Mouse (Mus musculus) lung, postnatal 36 days (tissue): Measurements from ENCODE around the gene Gm20388.

Experiments
- DNase-seq: peaks from one replicate; pipeline ENCODE4 v3.0.0; 2022; ENCODE audit warnings: mixed read lengths

The Gm20388 gene

DNA sequence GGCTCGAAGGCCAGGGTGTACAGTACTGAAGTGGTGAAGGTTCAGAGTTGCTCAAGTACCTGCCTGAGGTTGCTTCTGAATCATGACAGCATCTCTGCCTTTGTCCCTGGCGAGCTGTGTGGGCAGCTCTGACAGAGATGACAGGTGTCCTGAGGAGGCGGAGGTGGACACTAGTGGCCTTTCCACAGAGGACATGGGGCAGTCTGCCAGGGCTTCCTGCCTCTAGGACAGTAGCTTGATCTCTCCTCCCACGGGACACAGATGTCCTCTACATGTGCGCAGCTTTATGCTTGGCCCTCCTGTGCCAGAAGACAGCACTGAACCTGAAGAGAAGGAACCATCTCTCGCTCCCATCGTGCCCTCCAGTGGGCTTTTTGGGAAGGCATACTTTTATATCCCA, 222.5 kb downstream of the Gm20388 start:
- DNase-seq = no peak

DNA sequence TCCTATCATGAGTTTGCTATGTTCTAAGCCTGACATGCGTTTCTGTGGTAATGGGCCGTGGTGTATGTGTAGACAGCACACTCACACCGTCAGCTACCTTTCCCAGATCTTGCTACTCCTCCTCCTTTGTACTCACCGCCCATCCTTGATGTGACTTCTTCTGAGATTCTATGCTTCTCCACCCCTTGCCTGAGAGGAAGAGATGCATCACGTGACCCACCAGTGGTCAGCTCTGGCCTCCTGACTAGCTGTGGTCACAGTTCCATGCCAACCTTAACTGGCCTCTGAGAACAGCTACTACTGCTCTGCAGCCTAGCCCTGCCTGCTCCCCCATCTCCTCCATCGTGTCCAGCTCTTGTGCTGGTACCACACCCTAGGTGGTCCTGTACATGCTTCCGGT, 225.0 kb downstream of the Gm20388 start:
- no peak for DNase-seq

DNA sequence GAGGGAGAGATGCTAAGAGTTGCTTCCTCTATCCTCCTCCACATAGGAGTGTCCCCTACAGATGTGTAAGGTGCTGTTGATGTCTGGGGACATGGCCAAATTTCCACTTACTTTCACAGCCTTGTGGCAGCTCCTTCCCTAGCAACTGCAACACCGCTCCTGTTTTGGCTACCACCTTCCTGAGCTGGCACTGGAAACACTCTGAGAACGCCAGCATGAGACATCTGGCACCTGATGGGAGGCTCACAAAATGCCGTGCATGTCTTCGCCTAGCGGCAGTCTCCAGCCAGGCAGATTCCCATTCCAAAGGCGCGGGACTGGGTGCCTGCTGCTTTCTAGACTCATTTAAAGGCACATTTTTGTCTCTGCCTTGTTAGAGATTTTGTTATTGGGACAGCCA, 226.0 kb downstream of the Gm20388 start:
- no peak for DNase-seq

DNA sequence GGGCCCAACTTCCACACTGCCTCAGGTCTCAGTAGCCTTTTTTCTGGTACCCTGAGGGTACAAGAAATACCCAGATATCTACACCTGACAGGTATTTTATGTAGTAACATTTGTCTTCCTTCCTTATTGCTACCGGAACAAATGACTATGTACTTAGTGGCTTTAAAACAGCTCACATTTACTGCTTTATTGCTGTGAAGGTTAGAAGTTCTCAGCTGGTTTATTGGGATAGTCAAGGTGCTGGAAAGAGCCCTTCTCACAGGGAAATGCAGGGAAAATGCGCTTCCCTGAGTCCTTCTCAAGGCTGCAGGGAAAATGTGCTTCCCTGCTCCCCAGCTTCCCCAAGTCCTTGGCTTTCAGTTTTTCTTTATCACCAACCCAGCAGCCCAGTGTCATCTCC, 228.3 kb downstream of the Gm20388 start:
- no peak for DNase-seq

DNA sequence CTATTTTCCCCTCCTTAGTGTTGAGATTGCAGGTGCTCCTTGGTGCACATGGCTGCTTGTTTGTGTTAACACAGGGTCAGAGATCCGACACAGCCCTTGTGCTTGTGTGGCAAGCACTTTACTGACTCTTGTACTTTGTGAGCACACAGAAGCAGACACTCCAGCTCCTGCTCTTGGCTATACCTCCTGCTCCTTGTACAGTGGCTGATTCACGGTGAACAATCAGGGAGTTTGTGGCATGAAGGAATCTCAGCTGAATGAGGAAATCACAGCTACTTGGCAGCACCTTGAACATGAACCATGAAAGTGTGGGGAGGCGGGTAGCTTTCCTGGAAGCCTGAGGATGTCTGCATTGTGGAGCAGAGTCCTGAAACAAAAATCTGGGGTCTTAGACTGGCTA, 230.1 kb downstream of the Gm20388 start:
- DNase-seq = peak; percentile 67

DNA sequence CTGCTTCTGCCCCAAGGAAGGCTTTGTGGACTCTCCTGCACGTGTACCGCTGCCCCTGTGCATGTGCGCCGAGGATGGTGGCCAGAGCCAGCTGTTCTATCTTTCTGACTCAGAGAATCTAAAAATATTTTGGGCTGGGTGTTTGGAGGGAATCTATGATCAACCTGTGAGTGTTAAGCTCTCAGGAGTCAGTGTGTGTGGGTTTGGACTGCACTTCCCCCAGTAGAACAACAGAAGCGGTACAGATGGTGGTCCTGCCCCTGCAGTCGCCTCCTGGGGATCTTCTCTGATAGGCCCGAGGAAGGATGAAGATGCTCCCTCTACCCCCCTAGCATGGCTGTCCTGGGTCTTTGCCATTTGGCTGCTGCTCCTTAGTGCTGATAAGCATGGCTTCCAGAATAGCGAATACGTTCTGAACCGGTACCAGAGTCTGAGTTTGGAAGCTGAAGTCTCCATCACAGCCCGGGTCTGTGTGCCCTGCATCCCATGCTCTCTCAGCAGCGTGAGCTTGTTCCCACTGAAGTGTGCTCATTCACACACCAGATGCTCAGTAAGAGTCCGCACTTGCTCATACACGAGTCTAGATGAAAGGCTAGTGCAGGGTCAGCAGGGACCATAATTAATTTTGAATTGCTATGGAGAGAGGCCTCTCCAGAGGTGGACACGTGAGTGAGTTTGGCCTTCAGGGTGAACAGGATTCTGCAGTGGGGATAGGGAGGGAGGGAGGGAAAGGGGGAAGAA, 233.4 kb downstream of the Gm20388 start:
- no peak for DNase-seq

DNA sequence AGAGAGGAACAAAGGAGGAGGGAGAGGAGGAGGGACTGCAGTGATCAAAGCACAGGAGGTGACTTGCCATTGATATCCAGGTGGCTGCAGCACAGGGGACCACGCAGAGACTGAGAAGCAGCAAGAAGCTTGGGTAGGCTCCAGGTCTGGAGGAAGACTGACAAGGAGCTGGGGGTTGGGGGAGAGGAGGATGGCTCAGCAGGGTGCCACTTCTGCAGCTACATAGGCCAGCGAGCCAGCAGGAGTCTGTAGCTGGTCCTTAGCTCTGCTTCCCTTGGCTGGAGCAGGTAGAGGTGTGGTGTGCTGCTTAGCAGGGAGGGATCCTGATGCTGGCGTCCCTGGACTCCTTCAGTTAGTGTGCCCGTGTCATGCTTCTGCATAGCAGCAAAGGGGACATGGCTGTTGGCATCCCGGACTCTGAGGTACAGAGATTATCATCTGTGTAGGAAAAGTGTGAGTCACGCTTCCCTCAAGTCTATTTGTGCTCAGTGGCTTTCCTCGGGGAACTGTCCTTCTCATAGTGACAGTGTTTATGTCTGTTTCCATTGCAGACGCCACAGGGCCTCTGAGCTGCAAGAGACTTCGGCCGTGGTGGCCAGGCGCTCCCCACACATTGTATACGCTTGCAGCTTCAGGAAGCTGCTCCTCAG, 234.1 kb downstream of the Gm20388 start:
- DNase-seq = peak; percentile 88

DNA sequence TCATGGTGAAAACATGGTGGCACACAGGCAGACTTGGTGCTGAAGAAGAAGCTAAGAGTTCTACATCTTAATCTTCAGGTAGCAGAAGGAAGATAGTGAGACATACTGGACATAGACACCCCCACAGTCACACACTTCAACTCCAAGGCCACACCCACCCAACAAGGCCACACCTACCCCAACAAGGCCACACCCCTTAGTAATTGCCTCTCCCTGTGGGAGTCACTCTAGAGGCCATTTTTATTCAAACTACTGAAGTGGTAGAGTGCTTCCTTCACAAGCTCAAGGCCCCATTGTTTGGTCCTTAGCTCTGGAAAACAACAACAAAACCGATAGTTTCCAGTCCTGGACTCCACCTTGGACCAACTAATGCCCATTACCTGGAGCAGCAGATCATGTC, 235.4 kb downstream of the Gm20388 start:
- no peak for DNase-seq

DNA sequence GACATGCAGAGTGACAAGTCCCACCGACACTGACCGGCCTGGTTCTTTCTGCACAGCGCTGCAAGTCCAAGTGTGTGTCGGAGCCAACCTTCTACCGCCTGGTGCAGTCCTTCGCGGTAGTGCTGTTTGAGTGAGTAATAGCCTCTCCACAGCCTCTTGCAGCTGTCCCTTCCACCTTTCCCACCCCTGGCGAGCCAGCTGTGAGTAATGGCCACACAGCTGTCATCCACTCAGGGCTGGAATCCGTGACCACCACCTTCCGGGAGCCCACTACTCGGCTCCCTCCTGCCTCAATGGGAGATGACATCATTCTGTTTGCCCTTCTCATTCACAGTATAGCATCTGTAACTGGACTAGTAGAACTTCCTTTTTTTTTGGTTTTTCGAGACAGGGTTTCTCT, 239.4 kb downstream of the Gm20388 start:
- DNase-seq = no peak

DNA sequence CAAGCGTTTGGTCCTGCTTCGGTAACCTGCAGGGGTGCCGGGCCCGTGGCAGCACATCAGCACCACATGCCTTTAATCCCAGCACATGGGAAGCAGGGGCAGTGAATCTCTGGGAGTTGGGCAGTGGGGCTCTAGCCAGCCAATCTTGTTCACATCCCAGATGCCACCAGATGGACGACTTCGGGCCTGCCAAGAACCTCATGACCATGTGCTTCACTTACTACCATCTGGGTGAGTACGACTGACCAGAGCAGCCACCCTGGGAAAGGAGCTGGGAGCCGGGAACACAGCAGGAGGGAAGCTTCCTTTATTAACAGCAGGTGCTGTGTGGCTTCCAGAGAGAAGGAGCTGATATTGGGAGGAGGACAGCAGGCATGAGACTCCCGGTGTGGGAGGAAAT, 240.5 kb downstream of the Gm20388 start:
- no peak for DNase-seq

DNA sequence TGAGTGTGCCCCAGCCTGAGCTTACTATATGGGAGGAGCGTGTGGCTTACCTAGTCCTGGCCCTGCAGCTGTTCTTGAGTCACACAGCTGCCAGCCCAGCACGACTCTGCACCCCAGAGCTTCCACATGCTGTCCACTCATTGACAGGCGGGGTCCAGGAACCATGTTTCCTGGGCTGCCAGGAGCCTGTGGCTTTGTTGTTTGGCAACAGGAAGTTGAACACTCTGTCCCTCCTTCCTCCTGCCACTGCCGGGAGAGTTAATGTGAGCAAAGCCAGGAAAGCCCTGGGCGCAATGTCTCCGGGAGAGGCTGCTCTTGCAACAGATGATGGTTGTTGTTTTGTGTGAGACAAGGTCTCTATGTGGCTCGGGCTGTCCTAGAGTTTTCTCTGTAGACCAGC, 242.0 kb downstream of the Gm20388 start:
- DNase-seq = peak; percentile 73

DNA sequence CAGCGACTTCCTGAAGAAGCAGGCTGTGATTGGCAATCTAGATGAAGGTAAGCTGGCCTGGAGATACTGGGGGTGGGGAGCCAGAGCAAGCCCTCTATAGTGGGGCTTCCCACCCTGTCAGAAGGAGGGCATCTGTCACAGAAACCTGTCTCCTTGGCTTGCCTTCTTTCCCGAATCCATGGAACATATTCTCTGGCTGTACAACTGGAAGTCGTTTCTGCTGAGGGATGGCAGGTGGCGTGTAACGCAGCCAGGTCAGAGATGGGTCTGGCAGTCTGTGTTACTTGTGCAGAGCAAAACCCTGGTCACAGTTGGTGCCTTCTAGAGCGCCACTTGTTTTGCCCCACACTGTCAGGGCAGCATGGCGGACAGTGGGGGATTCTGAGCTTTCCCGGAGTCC, 249.7 kb downstream of the Gm20388 start:
- no peak for DNase-seq

DNA sequence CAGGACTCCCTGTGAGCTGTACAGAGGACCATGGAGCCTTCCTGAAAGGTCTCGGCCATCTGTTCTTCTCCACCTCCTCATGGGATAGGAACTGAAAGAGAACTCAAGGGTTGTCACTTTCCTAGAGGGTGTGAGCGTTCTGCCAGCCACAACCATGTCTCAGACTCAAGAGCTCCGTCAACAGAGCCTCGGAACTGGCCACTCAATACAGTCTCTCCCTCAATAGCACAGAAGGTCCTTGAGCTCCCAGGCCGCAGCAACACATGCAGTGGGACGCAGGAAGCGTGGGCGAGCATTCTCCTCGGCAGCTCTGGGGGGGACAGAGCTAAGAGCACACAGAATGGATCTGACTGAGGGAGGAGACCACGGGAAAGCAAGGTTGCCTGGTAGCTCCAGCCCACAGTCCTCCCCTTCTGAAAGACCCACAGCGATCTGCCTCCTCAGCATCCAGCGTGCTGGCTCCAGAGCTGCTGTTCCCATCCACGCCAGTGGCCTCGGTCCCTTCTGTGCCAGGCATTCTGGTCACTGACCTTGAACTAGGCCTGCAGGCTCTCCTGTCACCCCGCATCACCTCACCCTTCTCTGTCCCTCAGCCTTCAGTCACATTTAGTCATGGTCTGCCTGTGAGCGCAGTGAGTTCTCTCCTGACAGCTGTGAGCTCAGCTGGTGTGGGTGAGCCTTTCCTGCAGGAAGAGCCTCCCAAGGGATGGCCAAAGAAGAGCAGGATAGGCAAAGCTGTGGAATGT, 251.2 kb downstream of the Gm20388 start:
- DNase-seq = peak; percentile 15

DNA sequence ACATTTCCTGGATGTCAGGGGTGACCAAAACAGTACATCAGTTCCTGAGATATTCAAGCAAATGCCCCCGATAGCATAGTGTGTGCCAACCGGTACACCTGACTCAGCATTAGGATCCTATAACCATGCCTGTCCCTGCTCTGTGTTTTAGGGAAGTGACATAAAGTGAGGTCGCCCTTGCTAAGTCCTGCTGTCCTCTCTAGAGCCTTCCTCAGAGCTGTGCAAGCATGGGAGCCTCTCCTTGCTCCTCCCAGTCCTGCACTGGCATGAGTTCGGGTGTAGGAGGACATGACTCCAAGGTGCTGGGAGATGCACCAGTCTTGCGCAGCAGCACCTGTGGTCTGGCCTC, 251.7 kb downstream of the Gm20388 start:
- no peak for DNase-seq

DNA sequence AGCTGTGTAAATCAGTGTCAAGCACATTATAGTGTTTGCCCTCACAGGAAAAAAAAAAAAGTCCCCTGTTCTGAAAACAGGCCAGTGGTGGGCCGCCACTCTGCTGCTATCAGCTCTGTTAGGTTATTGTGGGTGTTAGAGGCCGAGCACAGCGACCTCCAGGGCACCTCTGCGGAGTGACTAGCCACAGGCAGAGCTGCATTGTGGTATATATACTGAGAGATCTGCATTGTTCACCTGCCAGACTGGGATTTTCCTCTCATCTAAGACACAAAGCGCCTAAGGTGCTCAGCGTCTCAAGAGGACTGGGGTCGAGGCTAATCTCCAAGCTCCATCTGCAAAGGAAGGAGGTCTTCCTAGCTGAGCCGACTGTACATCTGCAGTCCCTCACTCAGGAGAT, 252.7 kb downstream of the Gm20388 start:
- DNase-seq = no peak

DNA sequence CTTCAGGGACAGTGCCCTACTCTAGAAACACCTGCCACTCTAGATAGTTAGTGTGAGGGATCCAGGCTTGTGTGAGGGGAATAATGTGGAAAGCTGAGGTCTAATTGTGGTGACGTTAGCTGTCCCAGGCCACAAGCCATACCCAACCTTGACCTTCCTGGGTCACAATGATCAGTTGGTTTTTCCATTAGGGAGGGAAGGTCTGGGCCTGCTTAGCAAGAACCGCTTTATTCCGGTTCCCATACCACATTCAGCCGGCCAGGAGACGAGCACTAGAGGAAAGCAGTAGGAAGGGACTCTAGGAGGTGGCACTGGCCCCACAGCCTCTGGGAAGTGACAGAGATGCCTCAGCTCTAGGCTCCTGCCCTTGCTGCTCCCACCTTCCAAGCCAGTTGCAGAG, 253.4 kb downstream of the Gm20388 start:
- DNase-seq = no peak

DNA sequence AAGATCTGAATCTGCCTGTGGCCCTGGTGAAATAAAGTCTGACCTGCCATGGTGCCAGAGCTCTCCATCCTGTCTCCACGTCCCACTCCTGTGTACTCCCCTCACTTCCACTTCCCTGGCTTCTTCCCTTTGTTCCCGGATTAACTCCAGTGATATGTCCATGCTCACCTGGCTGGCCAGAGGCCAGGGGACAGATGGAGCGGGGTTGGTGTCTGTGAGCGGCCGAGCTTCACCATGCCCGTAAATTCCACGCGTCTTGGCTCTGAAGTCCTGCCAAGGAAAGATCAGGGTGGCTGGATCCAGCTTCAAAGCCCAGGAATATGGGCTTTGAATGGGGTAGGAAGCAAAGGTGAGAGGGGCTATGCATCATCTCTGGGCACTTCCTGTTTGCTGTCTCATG, 256.5 kb downstream of the Gm20388 start:
- no peak for DNase-seq

DNA sequence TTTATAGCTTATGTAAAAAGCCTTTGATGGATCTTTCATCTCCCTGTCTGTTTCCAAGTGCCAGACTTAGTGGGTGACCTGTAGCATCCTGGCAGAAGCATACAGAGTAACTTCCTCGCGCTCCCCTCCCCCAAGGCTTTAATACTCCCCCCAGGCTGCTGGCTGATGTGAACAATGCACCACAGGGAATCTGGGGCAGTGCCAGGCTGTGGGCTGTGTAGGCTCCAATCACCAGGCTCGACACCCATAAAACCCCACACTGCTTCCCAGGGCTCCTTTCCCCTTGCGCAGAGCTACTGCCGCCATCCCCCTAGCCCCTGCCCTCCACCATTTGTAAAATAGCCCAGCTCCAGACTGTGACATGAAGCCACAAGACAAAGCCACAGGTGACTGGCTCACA, 257.2 kb downstream of the Gm20388 start:
- DNase-seq = no peak

DNA sequence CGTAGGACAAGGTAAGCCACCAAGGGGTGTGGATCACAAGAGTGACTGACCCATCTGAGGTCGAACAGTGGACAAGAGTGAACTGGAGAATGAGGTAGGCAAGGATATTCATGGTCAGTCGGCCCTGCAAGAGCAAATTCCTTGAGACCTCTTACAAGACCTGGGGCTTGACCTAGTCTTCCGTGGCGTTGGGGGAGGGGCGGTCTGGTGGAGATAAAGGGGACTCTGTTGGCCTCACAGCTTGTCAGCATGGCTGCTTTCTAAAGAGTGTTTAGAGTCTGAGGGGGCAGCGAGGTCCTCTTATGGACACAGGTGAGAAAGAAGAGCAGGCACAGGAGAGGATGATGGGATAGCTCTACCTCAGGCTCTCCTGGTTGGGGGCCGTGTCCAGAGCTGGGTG, 258.5 kb downstream of the Gm20388 start:
- no peak for DNase-seq

DNA sequence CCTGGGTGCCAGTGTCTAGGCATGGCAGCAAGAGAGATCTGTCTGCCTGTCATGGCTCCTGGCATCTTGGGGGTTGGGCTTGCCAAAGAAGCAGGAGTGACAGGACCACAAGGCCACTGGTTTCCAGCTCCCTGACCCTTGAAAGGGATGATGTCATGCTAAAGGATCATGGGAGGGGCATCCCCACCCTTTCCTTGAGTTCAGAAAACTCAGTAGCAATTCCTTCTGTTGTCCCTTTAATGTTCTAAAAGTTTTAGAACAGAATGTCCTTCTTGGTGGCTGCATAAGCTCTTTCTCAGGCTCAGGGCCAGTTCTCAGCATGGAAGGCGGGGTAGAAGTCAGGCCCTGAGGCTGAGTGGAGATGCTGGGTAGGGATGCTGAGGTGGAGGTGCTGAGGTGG, 262.6 kb downstream of the Gm20388 start:
- no peak for DNase-seq

DNA sequence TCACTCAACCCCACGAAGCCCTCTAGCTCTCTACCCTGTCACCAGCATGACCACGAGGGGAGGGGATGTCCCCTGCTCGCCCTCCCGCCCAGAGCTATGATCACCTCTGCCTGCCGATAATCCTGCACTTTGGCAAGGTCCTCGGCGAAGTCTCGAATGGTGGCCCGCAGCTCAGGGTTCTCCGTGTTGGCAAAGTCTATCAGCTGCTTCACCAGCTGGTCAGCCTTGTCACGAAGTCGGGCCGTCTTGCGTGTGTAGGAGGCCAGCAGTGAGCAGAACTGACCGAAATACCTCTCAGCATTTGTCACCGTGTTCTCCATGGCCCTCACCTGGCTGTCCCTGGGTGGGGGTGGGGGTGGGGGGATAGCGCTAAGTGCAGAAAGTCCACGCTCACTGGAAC, 264.0 kb downstream of the Gm20388 start:
- no peak for DNase-seq

DNA sequence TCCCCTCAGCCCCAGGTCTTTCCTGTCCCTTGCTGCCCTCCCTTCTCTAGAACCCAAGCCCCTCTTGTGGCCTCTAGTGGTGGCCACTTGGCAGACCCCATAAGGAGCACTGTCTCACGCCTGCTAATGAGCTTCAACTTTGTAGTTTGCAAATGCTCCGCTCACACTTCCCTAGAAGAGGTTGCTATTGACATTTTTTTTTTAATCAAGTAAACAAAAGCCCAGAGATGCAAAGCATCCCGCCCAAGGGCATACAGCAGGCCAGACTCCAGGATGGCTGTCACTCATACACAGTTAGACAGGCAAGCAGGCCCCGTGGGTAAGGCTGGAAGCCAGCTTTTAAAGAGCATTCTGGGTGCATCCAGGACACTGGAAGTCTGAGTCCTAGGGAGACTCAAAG, 266.0 kb downstream of the Gm20388 start:
- DNase-seq = no peak

DNA sequence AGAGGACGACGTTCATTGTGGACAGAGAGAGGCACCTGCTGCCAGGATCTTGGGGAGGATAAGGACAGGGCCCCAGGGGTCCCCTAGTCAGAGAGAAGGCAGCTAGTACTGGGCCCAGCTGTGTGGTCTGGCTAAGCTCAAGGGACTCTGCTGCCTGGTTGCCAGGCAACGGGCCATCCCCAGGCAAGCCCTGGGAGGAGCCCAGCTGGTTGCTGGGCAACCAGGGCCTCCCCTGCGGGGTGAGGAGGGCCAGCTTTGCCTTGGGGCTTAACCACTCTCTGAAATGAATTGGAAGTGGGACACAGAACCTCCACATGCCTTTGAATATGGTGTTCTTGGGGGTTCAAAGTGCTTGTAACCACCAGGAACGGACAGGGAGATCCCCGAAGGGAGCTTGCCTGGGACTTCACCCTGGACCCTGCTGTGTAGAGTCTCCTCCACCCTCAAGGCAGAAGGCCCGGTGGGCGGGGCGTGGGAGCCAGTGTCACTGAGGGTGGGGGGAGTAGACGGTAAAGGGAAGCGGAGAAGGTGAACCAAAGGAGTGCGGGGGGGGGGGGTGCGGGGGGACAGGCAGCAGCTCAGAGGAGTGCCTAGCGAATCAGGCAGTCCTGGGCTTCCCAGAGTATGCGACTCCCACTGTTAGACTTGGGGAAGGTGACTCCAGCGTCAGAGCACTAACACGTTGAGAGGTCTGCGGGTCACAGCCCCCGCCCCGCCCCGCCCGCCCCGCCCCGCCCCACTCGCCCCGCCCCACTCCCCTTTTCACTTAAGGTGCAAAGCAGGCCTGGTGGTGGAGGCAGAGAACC, 266.9 kb downstream of the Gm20388 start, which contains the start of gene Fam92b:
TSS of gene Fam92b (minus strand) at position 149 of the 806 bp plus-strand sequence.
- peak; percentile 48 for DNase-seq
